Mouse (Mus musculus): ENCODE measurements at regions not wholly inside any gene's neighbourhood (a gene's known extent, or its start where the extent isn't known, plus 50 kb on each side); places are given as distances from the start of the nearest gene placed in this dataset.

DNA sequence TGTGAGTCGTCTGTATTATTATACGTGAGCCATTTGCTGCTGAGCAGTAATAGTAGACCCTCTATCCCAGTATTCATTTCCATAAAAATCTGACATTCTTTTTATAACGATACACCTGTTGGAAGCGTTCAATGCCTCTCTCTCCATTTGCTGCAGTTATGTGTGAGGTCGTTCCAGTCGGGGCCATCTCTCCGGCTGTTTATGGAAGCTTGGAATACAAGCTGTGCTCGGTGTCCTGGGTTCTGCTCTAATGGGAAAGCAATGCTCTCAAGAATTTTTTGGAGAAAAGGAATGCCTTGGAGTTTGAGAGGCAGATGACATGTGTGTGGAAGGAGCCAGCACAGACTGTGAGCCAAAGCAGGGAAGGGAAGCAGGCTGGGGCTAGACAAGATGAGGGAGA is 414.1 kb downstream of the Lmo4 start:
- 82% methylated on average over 8 of the region's 8 CpGs for WGBS
- no peak overlapping the region for H3K4me3 ChIP-seq (ENCODE audit: low read depth, low read length)
- no peaks in the 10 kb centered on the region for H3K4me1 ChIP-seq (ENCODE audit: control insufficient read depth, insufficient read depth, low read length)
- no peaks in the 10 kb centered on the region for H3K27me3 ChIP-seq (ENCODE audit: control insufficient read depth, insufficient read depth, low read length)
- ATAC-seq (ENCODE audit: insufficient read depth, low FRiP score, low TSS enrichment): no peak
- H3K9me3 ChIP-seq (ENCODE audit: control insufficient read depth, low read length): no peaks in the 10 kb centered on the region
- H3K9ac ChIP-seq (ENCODE audit: low read length): no peak overlapping the region
- no peak for DNase-seq (ENCODE audit: low spot score)
- H3K36me3 ChIP-seq (ENCODE audit: control insufficient read depth, insufficient read depth, low read length): no peaks in the 10 kb centered on the region
- H3K27ac ChIP-seq (ENCODE audit: low read depth, low read length): no peak overlapping the region
- no peak overlapping the region for H3K4me2 ChIP-seq (ENCODE audit: low read depth)

DNA sequence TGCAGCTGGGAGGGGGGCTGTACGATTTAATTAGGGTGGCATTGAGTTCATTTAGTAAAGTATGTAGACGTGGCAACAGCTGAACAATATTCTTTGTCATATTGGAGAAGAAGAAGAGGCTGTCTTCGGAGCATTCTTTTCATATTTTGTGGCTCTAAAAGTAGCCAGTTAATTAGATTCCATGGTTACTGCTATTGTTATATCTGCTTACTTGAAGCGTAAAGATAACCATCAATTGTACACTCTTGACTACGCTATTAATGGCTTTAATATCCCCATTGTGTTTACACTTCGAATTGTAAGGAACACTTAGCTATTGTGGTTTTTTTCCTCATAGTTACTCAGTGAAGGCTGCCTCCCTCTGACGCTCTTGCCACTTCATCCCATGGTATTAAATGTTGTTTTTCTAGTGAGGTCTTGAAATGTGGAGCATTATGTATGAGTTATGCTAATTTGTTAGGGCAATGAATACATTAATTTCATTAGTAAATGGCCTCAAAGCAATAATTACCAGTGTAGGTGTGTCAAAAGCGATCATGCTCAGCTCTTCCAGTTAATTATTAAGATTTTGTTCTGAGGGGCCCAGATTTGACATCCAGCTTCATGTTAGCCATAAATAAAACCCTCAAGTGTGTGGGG is 415.0 kb downstream of the Lmo4 start:
- Histone ChIP-seq H3K27me3 (ENCODE audit: control insufficient read depth, insufficient read depth, low read length) (no peaks in the 10 kb centered on the region), H3K4me3 (ENCODE audit: low read depth, low read length) (no peak overlapping the region), H3K4me2 (ENCODE audit: low read depth) (no peak overlapping the region), H3K9ac (ENCODE audit: low read length) (no peak overlapping the region), H3K36me3 (ENCODE audit: control insufficient read depth, insufficient read depth, low read length) (no peaks in the 10 kb centered on the region), H3K27ac (ENCODE audit: low read depth, low read length) (no peak overlapping the region), H3K4me1 (ENCODE audit: control insufficient read depth, insufficient read depth, low read length) (no peaks in the 10 kb centered on the region), H3K9me3 (ENCODE audit: control insufficient read depth, low read length) (no peaks in the 10 kb centered on the region)
- no peak for ATAC-seq (ENCODE audit: insufficient read depth, low FRiP score, low TSS enrichment)
- 54% methylated on average over 8 of the region's 8 CpGs for WGBS
- DNase-seq (ENCODE audit: low spot score): no peak

GRCm38 (mm10) chr3:143786889-143787288 is 418.1 kb downstream of the Lmo4 start:
- 95% methylated on average over 8 of the region's 8 CpGs for WGBS
- Histone ChIP-seq H3K4me3 (ENCODE audit: low read depth, low read length) (no peak overlapping the region), H3K4me2 (ENCODE audit: low read depth) (no peak overlapping the region), H3K36me3 (ENCODE audit: control insufficient read depth, insufficient read depth, low read length) (no peaks in the 10 kb centered on the region), H3K4me1 (ENCODE audit: control insufficient read depth, insufficient read depth, low read length) (no peaks in the 10 kb centered on the region), H3K27ac (ENCODE audit: low read depth, low read length) (no peak overlapping the region), H3K9me3 (ENCODE audit: control insufficient read depth, low read length) (no peaks in the 10 kb centered on the region), H3K27me3 (ENCODE audit: control insufficient read depth, insufficient read depth, low read length) (no peaks in the 10 kb centered on the region), H3K9ac (ENCODE audit: low read length) (no peak overlapping the region)
- ATAC-seq (ENCODE audit: insufficient read depth, low FRiP score, low TSS enrichment): no peak; the same call in 1 of the 2 replicates
- DNase-seq (ENCODE audit: low spot score): no peak

GRCm38 (mm10) chr3:143784353-143784791 is 420.6 kb downstream of the Lmo4 start:
- Histone ChIP-seq H3K9ac (ENCODE audit: low read length) (no peak overlapping the region), H3K27ac (ENCODE audit: low read depth, low read length) (no peak overlapping the region), H3K27me3 (ENCODE audit: control insufficient read depth, insufficient read depth, low read length) (no peaks in the 10 kb centered on the region), H3K36me3 (ENCODE audit: control insufficient read depth, insufficient read depth, low read length) (no peaks in the 10 kb centered on the region), H3K4me1 (ENCODE audit: control insufficient read depth, insufficient read depth, low read length) (no peaks in the 10 kb centered on the region), H3K9me3 (ENCODE audit: control insufficient read depth, low read length) (no peaks in the 10 kb centered on the region), H3K4me2 (ENCODE audit: low read depth) (no peak overlapping the region), H3K4me3 (ENCODE audit: low read depth, low read length) (no peak overlapping the region)
- WGBS: 71% methylated on average over 3 of the region's 3 CpGs
- DNase-seq (ENCODE audit: low spot score): no peak
- no peak for ATAC-seq (ENCODE audit: insufficient read depth, low FRiP score, low TSS enrichment)

DNA sequence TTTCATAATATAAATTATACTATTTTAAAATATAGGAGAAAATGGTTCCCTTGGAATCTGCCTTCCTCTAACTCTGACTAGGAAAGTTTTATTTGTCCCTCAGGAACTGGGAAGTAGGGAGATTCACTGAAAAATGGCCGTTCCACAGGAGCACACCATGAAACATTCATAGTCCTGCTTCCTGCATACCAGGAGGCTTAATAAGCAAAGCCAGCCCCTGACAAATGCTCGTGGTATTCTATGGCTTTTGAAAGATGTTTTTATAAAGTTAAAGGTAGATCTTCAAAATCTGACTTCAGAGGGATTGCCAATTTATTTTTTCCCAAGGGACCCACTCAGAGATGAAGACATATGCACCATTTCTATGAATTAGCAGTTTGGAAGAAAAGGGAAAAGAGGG is 426.9 kb downstream of the Lmo4 start:
- Histone ChIP-seq H3K4me1 (ENCODE audit: control insufficient read depth, insufficient read depth, low read length) (no peaks in the 10 kb centered on the region), H3K27me3 (ENCODE audit: control insufficient read depth, insufficient read depth, low read length) (no peaks in the 10 kb centered on the region), H3K36me3 (ENCODE audit: control insufficient read depth, insufficient read depth, low read length) (no peaks in the 10 kb centered on the region), H3K27ac (ENCODE audit: low read depth, low read length) (no peak overlapping the region), H3K4me3 (ENCODE audit: low read depth, low read length) (no peak overlapping the region), H3K9me3 (ENCODE audit: control insufficient read depth, low read length) (no peaks in the 10 kb centered on the region), H3K9ac (ENCODE audit: low read length) (no peak overlapping the region), H3K4me2 (ENCODE audit: low read depth) (no peak overlapping the region)
- WGBS: 66% methylated on average over 2 of the region's 2 CpGs
- no peak for DNase-seq (ENCODE audit: low spot score)
- ATAC-seq (ENCODE audit: insufficient read depth, low FRiP score, low TSS enrichment): no peak

- no peaks in the 10 kb centered on the region for H3K27me3 ChIP-seq (ENCODE audit: control insufficient read depth, insufficient read depth, low read length)
- no peak for DNase-seq (ENCODE audit: low spot score)
- H3K27ac ChIP-seq (ENCODE audit: low read depth, low read length): no peak overlapping the region
- H3K9me3 ChIP-seq (ENCODE audit: control insufficient read depth, low read length): no peaks in the 10 kb centered on the region
- H3K4me2 ChIP-seq (ENCODE audit: low read depth): no peak overlapping the region
- no peaks in the 10 kb centered on the region for H3K4me1 ChIP-seq (ENCODE audit: control insufficient read depth, insufficient read depth, low read length)
- H3K36me3 ChIP-seq (ENCODE audit: control insufficient read depth, insufficient read depth, low read length): no peaks in the 10 kb centered on the region
- H3K9ac ChIP-seq (ENCODE audit: low read length): no peak overlapping the region
- no peak overlapping the region for H3K4me3 ChIP-seq (ENCODE audit: low read depth, low read length)
- 90% methylated on average over 1 of the region's 1 CpGs for WGBS
- ATAC-seq (ENCODE audit: insufficient read depth, low FRiP score, low TSS enrichment): no peak
Measured at GRCm38 (mm10) chr3:143759337-143759736, 445.7 kb downstream of the Lmo4 start.

DNA sequence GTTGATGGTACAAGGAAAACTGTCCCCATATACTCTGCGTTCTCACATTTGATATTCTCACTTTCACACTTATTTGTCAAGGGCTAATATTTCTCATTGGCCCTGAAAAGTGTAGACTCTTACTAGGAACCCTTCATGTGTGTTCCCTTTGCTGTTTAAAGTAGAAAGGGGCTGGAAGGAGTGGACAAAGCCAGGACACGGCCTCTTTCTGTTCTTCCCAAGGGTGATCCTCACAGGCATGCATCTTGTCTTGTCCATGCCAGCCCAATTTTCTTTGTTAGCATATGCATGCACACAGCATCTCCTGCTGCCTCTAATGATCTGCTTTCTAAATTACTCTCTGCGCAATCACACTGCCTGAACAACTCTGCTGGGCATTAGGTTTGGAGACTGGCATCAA is 451.8 kb downstream of the Lmo4 start:
- H3K27me3 ChIP-seq (ENCODE audit: control insufficient read depth, insufficient read depth, low read length): no peaks in the 10 kb centered on the region
- no peaks in the 10 kb centered on the region for H3K9me3 ChIP-seq (ENCODE audit: control insufficient read depth, low read length)
- H3K4me1 ChIP-seq (ENCODE audit: control insufficient read depth, insufficient read depth, low read length): no peaks in the 10 kb centered on the region
- H3K36me3 ChIP-seq (ENCODE audit: control insufficient read depth, insufficient read depth, low read length): no peaks in the 10 kb centered on the region
- no peak for ATAC-seq (ENCODE audit: insufficient read depth, low FRiP score, low TSS enrichment)
- no peak for DNase-seq (ENCODE audit: low spot score)
- no peak overlapping the region for H3K4me2 ChIP-seq (ENCODE audit: low read depth)
- whole genome bisulfite sequencing: 87% methylated on average over 3 of the region's 3 CpGs
- H3K9ac ChIP-seq (ENCODE audit: low read length): no peak overlapping the region
- H3K27ac ChIP-seq (ENCODE audit: low read depth, low read length): no peak overlapping the region
- H3K4me3 ChIP-seq (ENCODE audit: low read depth, low read length): no peak overlapping the region

GRCm38 (mm10) chr3:143752660-143753059 is 452.4 kb downstream of the Lmo4 start:
- ATAC-seq (ENCODE audit: insufficient read depth, low FRiP score, low TSS enrichment): no peak
- Histone ChIP-seq H3K4me1 (ENCODE audit: control insufficient read depth, insufficient read depth, low read length) (no peaks in the 10 kb centered on the region), H3K9ac (ENCODE audit: low read length) (no peak overlapping the region), H3K36me3 (ENCODE audit: control insufficient read depth, insufficient read depth, low read length) (no peaks in the 10 kb centered on the region), H3K27me3 (ENCODE audit: control insufficient read depth, insufficient read depth, low read length) (no peaks in the 10 kb centered on the region), H3K9me3 (ENCODE audit: control insufficient read depth, low read length) (no peaks in the 10 kb centered on the region), H3K4me2 (ENCODE audit: low read depth) (no peak overlapping the region), H3K27ac (ENCODE audit: low read depth, low read length) (no peak overlapping the region), H3K4me3 (ENCODE audit: low read depth, low read length) (no peak overlapping the region)
- 68% methylated on average over 1 of the region's 1 CpGs for WGBS
- no peak for DNase-seq (ENCODE audit: low spot score)

DNA sequence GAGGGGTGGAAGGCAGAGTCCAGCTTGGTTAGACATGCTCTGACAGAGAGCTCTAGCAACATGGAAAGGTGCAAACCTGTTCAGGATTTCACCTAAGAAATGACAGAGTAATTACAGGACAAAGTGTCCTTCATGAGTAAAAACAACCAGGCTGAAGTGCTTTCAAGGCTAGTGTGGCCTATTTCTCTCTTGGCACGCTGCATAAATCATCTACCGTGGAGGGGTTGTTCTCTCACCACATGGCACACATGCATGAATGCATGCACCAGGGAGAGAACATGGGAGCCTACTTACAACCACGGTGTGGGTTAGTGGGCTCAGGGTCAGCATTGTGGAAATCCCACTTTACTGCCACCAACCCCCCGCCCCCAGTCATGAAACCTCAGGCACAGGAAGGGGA is 454.9 kb downstream of the Lmo4 start:
- ATAC-seq (ENCODE audit: insufficient read depth, low FRiP score, low TSS enrichment) (peak; percentile 46; the same call in 1 of the 2 replicates), DNase-seq (ENCODE audit: low spot score) (no peak)
- no peak overlapping the region for H3K9ac ChIP-seq (ENCODE audit: low read length)
- no peaks in the 10 kb centered on the region for H3K36me3 ChIP-seq (ENCODE audit: control insufficient read depth, insufficient read depth, low read length)
- no peaks in the 10 kb centered on the region for H3K4me1 ChIP-seq (ENCODE audit: control insufficient read depth, insufficient read depth, low read length)
- no peaks in the 10 kb centered on the region for H3K27me3 ChIP-seq (ENCODE audit: control insufficient read depth, insufficient read depth, low read length)
- H3K4me2 ChIP-seq (ENCODE audit: low read depth): no peak overlapping the region
- H3K9me3 ChIP-seq (ENCODE audit: control insufficient read depth, low read length): no peaks in the 10 kb centered on the region
- WGBS: 65% methylated on average over 4 of the region's 4 CpGs
- H3K4me3 ChIP-seq (ENCODE audit: low read depth, low read length): no peak overlapping the region
- H3K27ac ChIP-seq (ENCODE audit: low read depth, low read length): no peak overlapping the region
